ENCODE assay signal across 8 mouse cellular contexts in genomic region chr2:144268446-144269305, GRCm38 (mm10). TPM values are rescaled to one million over a fixed set of nuclear protein-coding genes. Genes with fewer than 3 reads are reported as not detected.
DNase-seq lines count a peak whose midpoint lies in the region; ATAC-seq and TF ChIP-seq lines count a peak whose summit lies in the region.

No protein-coding gene starts in this region.

- no peaks in the 10 kb centered on the region for H3K27me3 ChIP-seq in embryonic facial prominence, embryonic 12.5 days
- H3K27me3 ChIP-seq in intestine, postnatal 0 days (replicated peaks; ENCODE audit: control insufficient read depth, insufficient read depth, low read length), result no peaks in the 10 kb centered on the region
- no peaks in the 10 kb centered on the region for H3K27me3 ChIP-seq in neural tube, embryonic 13.5 days

- no peak for ATAC-seq in embryonic facial prominence, embryonic 12.5 days (ENCODE audit: insufficient number of reproducible peaks, insufficient read depth, low FRiP score, low TSS enrichment)
- no peak for ATAC-seq in intestine, postnatal 0 days
- no peak for ATAC-seq in neural tube, embryonic 13.5 days (ENCODE audit: low read depth)
- no peak for ATAC-seq in cerebellum, adult (ENCODE audit: insufficient number of reproducible peaks, low FRiP score, low TSS enrichment)

- H3K4me3 ChIP-seq in layer of hippocampus, adult 2 months, result peak overlapping the region; percentile 98
- H3K4me3 ChIP-seq in embryonic facial prominence, embryonic 12.5 days, result peak overlapping the region; percentile 90
- peak overlapping the region; percentile 61 for H3K4me3 ChIP-seq in intestine, postnatal 0 days (ENCODE audit: low read depth, low read length)
- H3K4me3 ChIP-seq in neural tube, embryonic 13.5 days, result peak overlapping the region; percentile 94

- H3K9me3 ChIP-seq in embryonic facial prominence, embryonic 12.5 days, result no peaks in the 10 kb centered on the region
- no peaks in the 10 kb centered on the region for H3K9me3 ChIP-seq in intestine, postnatal 0 days (ENCODE audit: control insufficient read depth)
- H3K9me3 ChIP-seq in neural tube, embryonic 13.5 days, result no peaks in the 10 kb centered on the region

- H3K36me3 ChIP-seq in embryonic facial prominence, embryonic 12.5 days, result peaks cover 11% of the 10 kb centered on the region; the same call in 1 of the 2 replicates
- H3K36me3 ChIP-seq in intestine, postnatal 0 days (ENCODE audit: control insufficient read depth, insufficient read depth), result no peaks in the 10 kb centered on the region; the same call in 1 of the 2 replicates
- no peaks in the 10 kb centered on the region for H3K36me3 ChIP-seq in neural tube, embryonic 13.5 days

- peak overlapping the region; percentile 97; the same call in 1 of the 2 replicates for H3K9ac ChIP-seq in embryonic facial prominence, embryonic 12.5 days
- H3K9ac ChIP-seq in intestine, postnatal 0 days (ENCODE audit: low read depth, low read length), result peak overlapping the region; percentile 79; the same call in 1 of the 2 replicates
- peak overlapping the region; percentile 96 for H3K9ac ChIP-seq in neural tube, embryonic 13.5 days

- WGBS in embryonic facial prominence, embryonic 12.5 days, result 6% methylated on average over 6 of the region's 6 CpGs
- 10% methylated on average over 6 of the region's 6 CpGs for WGBS in intestine, postnatal 0 days
- 8% methylated on average over 6 of the region's 6 CpGs for WGBS in neural tube, embryonic 13.5 days

- no peak for TF ChIP-seq CTCF in layer of hippocampus, adult 2 months (conservative IDR thresholded peaks at IDR 0.05)
- no peak for TF ChIP-seq CTCF in intestine, postnatal 0 days (IDR thresholded peaks at IDR 0.05; ENCODE audit: low read depth)

- H3K4me2 ChIP-seq in embryonic facial prominence, embryonic 12.5 days (replicated peaks), result peak overlapping the region; percentile 64
- peak overlapping the region; percentile 80 for H3K4me2 ChIP-seq in intestine, postnatal 0 days (replicated peaks; ENCODE audit: low read depth)
- peak overlapping the region; percentile 74 for H3K4me2 ChIP-seq in neural tube, embryonic 13.5 days

- H3K4me1 ChIP-seq in embryonic facial prominence, embryonic 12.5 days, result peaks cover 25% of the 10 kb centered on the region
- peaks cover 6% of the 10 kb centered on the region; the same call in 1 of the 2 replicates for H3K4me1 ChIP-seq in intestine, postnatal 0 days (replicated peaks; ENCODE audit: control insufficient read depth, insufficient read depth, low read length)
- peaks cover 49% of the 10 kb centered on the region for H3K4me1 ChIP-seq in neural tube, embryonic 13.5 days (replicated peaks)

- no peak for DNase-seq in layer of hippocampus, adult 2 months (ENCODE audit: low spot score in 2 of 2)
- no peak for DNase-seq in layer of hippocampus, postnatal 25 days (ENCODE audit: extremely low spot score in 1 of 2, low spot score in 1 of 2)
- no peak for DNase-seq in embryo, embryonic 9.5 days (ENCODE audit: extremely low spot score)
- no peak for DNase-seq in right cerebral cortex, postnatal 4 days

- H3K27ac ChIP-seq in layer of hippocampus, adult 2 months, result peak overlapping the region; percentile 28; the same call in 1 of the 2 replicates
- no peak overlapping the region for H3K27ac ChIP-seq in embryonic facial prominence, embryonic 12.5 days
- H3K27ac ChIP-seq in intestine, postnatal 0 days (ENCODE audit: low read depth, low read length), result peak overlapping the region; percentile 97
- no peak overlapping the region for H3K27ac ChIP-seq in neural tube, embryonic 13.5 days (replicated peaks)

RNA-seq across cellular contexts. Expression of gene Mgme1, which starts 1.8 kb away (rescaled TPM):
- total RNA-seq in layer of hippocampus, adult 2 months (2021), result 1 to 10 TPM; 4.7 to 4.8 TPM
- 1 to 10 TPM; 4.7 to 5.4 TPM for total RNA-seq in layer of hippocampus, postnatal 25 days (2021)
- polyA plus RNA-seq in embryonic facial prominence, embryonic 12.5 days (2016; fragmentation: Nextera tagmentation; extraction: Ambion mirVana), result 19.4 and 19.8 TPM in 2 replicates
- 8.8 and 9.6 TPM in 2 replicates for polyA plus RNA-seq in intestine, postnatal 0 days (2015; fragmentation: Nextera tagmentation; extraction: Ambion mirVana)
- polyA plus RNA-seq in neural tube, embryonic 13.5 days (2015; fragmentation: Nextera tagmentation; extraction: Ambion mirVana), result 11.4 and 12.0 TPM in 2 replicates

RNA-seq across cellular contexts. Expression of gene Snx5, which starts 2.0 kb away (rescaled TPM):
- total RNA-seq in layer of hippocampus, adult 2 months (2021), result 10 to 100 TPM; 69.4 to 77.1 TPM
- total RNA-seq in layer of hippocampus, postnatal 25 days (2021), result 10 to 100 TPM; 71.2 to 71.4 TPM
- polyA plus RNA-seq in embryonic facial prominence, embryonic 12.5 days (2016; fragmentation: Nextera tagmentation; extraction: Ambion mirVana), result 132 and 140 TPM in 2 replicates
- 116 and 123 TPM in 2 replicates for polyA plus RNA-seq in intestine, postnatal 0 days (2015; fragmentation: Nextera tagmentation; extraction: Ambion mirVana)
- 76.1 and 79.7 TPM in 2 replicates for polyA plus RNA-seq in neural tube, embryonic 13.5 days (2015; fragmentation: Nextera tagmentation; extraction: Ambion mirVana)

Comparison
In these comparisons a context has a peak if more than half of its experiments do, and no peak if none do; other contexts are left out.
1. H3K27ac ChIP-seq: peak in layer of hippocampus, adult 2 months (single experiment) and intestine, postnatal 0 days (single experiment); none in embryonic facial prominence, embryonic 12.5 days (single experiment) and neural tube, embryonic 13.5 days (single experiment).
2. Peak in every context shown above with its lines, with median percentiles within 50 percentile points of each other: H3K4me3 ChIP-seq, H3K4me2 ChIP-seq and H3K9ac ChIP-seq.